Mouse (Mus musculus) kidney, adult 2 months (tissue): ENCODE data around the gene Rccd1.

Source experiments
- CTCF ChIP-seq: fragments of 200-500 bp; conservative IDR thresholded peaks from 2 replicates; pipeline ENCODE4 v1.5.1; 2011; ENCODE audit warnings: low read depth, mild to moderate bottlenecking, control low read depth, low read length, moderate library complexity, mixed read lengths; ENCODE audit not compliant: insufficient read depth, insufficient read length
- POLR2A ChIP-seq: fragments of 200-500 bp; IDR thresholded peaks from one replicate; pipeline ENCODE4 v1.6.1; 2011; ENCODE audit warnings: low read depth, low read length, control low read depth

DNA sequence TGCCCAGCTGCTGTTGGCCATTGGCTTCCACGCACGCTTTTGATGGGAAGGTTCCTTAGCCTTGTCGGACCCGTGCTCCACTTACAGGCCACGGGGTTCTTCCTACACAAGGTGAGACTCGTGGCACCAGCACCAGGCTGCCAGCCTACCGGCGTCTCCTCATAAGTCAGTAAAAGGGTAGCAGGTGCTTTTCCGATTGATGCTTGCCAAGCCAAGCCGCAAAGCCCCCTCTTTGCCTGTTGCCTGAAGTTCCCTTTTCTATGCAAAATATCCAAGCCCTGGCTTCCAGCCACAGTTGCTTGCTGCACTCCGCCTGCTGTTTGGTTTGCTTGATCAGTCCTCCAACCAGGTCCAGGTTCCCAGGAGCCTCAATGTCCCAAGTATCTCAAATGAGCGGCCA lies 49.6 kb upstream of the Rccd1 start:
- TF ChIP-seq CTCF: no peak
- no peak for TF ChIP-seq POLR2A
